Mouse (Mus musculus): ENCODE results near the gene Dock4. TPM values are rescaled to one million over a fixed set of nuclear protein-coding genes. Genes with fewer than 3 reads are reported as not detected.

Dock4 gene
- polyA plus RNA-seq, 1 experiment from 2014 or later: 34.3 TPM

DNA sequence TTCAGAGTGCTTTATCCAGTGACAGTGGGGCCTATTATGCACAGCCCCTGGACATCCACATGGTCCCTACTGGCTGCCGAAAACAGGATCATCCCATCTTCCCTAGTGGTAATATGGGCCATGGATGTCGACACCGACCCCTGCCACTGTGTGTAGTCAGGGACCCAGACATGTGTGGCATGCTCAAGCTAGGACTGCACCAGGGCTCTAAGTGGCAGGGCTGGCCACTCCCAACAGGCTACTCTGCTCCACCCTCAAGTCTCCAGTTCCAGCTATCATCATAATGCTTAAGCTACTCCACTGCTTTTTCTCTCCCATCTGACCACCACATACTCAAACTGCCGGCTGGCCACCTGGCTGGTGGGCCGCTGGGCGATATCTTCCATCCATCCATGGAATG is 439.6 kb downstream of the Dock4 start:
- Histone ChIP-seq H3K4me2 (ENCODE audit: low read length) (no peak overlapping the region), H3K27me3 (ENCODE audit: control insufficient read depth, insufficient read depth, low read length) (no peaks in the 10 kb centered on the region), H3K9me3 (ENCODE audit: control insufficient read depth, low read length) (no peaks in the 10 kb centered on the region), H3K9ac (replicated peaks; ENCODE audit: low read length) (no peak overlapping the region), H3K36me3 (ENCODE audit: control insufficient read depth, insufficient read depth, low read length) (no peaks in the 10 kb centered on the region), H3K27ac (replicated peaks; ENCODE audit: low read depth, low read length) (no peak overlapping the region), H3K4me1 (ENCODE audit: control insufficient read depth, insufficient read depth, low read length) (no peaks in the 10 kb centered on the region), H3K4me3 (replicated peaks; ENCODE audit: low read depth, low read length) (no peak overlapping the region)
- DNase-seq (no peak), ATAC-seq (ENCODE audit: low FRiP score, low TSS enrichment) (no peak)
- WGBS: 94% methylated on average over 6 of the region's 6 CpGs

DNA sequence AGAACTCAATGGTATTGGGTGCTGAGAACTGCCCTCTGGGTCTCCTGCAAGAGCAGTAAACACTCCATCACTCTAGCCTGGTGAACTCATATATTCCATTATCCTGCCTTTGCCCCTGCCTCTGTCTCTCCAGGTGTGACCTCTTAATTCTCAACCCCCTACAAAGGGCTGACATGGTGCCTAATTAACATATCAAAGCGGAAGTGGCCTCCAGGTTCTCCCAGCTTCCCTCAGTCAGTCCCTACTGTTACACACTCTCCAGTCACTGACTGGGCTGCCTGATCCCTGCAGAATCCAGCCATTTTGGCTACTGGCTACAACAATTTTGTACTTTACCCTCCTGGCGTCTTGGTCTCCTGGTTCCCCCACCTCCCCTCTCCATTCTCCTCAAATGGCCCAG is 441.7 kb downstream of the Dock4 start:
- H3K9me3 ChIP-seq (ENCODE audit: control insufficient read depth, low read length): no peaks in the 10 kb centered on the region
- no peak overlapping the region for H3K4me2 ChIP-seq (ENCODE audit: low read length)
- 57% methylated on average over 2 of the region's 2 CpGs for WGBS
- no peak overlapping the region for H3K9ac ChIP-seq (replicated peaks; ENCODE audit: low read length)
- H3K4me3 ChIP-seq (replicated peaks; ENCODE audit: low read depth, low read length): no peak overlapping the region
- H3K27me3 ChIP-seq (ENCODE audit: control insufficient read depth, insufficient read depth, low read length): no peaks in the 10 kb centered on the region
- no peak for DNase-seq
- no peak overlapping the region for H3K27ac ChIP-seq (replicated peaks; ENCODE audit: low read depth, low read length)
- H3K4me1 ChIP-seq (ENCODE audit: control insufficient read depth, insufficient read depth, low read length): no peaks in the 10 kb centered on the region
- ATAC-seq (ENCODE audit: low FRiP score, low TSS enrichment): no peak
- no peaks in the 10 kb centered on the region for H3K36me3 ChIP-seq (ENCODE audit: control insufficient read depth, insufficient read depth, low read length)

DNA sequence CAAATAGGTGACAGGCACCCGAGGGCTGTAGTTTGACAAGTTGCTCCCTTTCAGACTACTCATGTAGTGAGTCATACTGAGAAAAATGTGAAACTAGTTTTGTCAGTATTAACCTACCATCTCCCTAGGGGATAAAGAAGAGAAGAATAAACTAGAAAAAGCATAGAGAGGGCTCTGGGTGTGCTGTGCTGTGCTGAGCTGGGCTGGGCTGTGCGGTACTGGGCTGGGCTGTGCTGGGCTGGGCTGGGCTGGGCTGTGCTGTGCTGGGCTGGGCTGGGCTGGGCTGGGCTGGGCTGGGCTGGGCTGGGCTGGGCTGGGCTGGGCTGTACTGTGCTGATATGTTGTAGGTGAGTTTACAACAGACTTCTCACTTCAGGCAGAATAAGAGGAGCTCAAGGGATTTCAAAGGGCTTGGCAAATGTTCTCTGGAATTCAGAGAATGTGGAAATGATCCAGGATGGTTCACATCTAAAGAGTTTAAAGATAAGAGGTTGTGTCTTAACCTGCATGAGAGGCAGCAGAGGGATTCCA is 442.6 kb downstream of the Dock4 start:
- Histone ChIP-seq H3K4me1 (ENCODE audit: control insufficient read depth, insufficient read depth, low read length) (no peaks in the 10 kb centered on the region), H3K9ac (replicated peaks; ENCODE audit: low read length) (no peak overlapping the region), H3K27ac (replicated peaks; ENCODE audit: low read depth, low read length) (no peak overlapping the region), H3K4me3 (replicated peaks; ENCODE audit: low read depth, low read length) (no peak overlapping the region), H3K4me2 (ENCODE audit: low read length) (no peak overlapping the region), H3K9me3 (ENCODE audit: control insufficient read depth, low read length) (no peaks in the 10 kb centered on the region), H3K27me3 (ENCODE audit: control insufficient read depth, insufficient read depth, low read length) (no peaks in the 10 kb centered on the region), H3K36me3 (ENCODE audit: control insufficient read depth, insufficient read depth, low read length) (no peaks in the 10 kb centered on the region)
- DNase-seq (no peak), ATAC-seq (ENCODE audit: low FRiP score, low TSS enrichment) (no peak)
- 67% methylated on average over 2 of the region's 2 CpGs for WGBS

DNA sequence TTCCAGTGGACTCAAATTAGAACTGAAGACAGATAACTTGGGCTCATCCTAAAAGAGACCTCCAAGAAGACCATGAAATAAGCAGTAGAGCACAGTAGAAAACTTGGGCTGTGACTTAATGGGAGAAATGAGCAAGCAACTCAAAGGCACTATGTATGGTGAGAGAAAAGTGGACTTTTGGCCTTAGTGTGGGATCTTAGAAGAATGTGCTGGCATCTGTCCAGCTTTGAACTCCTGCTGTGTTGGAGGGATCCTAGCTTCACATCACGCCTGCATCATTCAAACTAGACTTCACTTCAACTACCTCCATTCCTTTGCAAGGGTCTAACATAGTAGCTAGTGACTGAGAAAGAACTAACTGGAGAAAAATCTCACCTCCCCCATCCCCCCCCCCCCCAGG is 443.1 kb downstream of the Dock4 start:
- 79% methylated on average over 1 of the region's 1 CpGs for WGBS
- Histone ChIP-seq H3K27me3 (ENCODE audit: control insufficient read depth, insufficient read depth, low read length) (no peaks in the 10 kb centered on the region), H3K27ac (replicated peaks; ENCODE audit: low read depth, low read length) (no peak overlapping the region), H3K36me3 (ENCODE audit: control insufficient read depth, insufficient read depth, low read length) (no peaks in the 10 kb centered on the region), H3K4me2 (ENCODE audit: low read length) (no peak overlapping the region), H3K9me3 (ENCODE audit: control insufficient read depth, low read length) (no peaks in the 10 kb centered on the region), H3K4me1 (ENCODE audit: control insufficient read depth, insufficient read depth, low read length) (no peaks in the 10 kb centered on the region), H3K4me3 (replicated peaks; ENCODE audit: low read depth, low read length) (no peak overlapping the region), H3K9ac (replicated peaks; ENCODE audit: low read length) (no peak overlapping the region)
- DNase-seq (no peak), ATAC-seq (ENCODE audit: low FRiP score, low TSS enrichment) (no peak)

DNA sequence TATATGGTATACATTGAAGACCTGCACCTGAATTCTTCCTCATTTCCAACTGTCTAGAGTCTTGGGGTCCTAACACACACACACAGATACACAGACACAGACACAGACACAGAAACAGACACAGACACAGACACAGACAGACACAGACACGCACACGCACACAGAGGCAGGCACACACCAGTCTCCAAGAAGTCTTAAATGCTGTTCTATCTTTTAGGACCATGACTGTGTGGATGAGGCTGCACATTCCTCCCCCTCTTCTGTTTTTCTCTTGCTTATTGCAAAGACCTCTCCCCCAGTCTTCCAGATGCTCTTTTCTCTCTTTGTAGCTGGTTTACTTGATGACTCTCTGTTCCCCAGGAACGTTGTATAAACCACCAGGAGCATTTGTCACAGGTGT is 443.8 kb downstream of the Dock4 start:
- ATAC-seq (ENCODE audit: low FRiP score, low TSS enrichment) (no peak), DNase-seq (no peak)
- H3K27me3 ChIP-seq (ENCODE audit: control insufficient read depth, insufficient read depth, low read length): no peaks in the 10 kb centered on the region
- no peaks in the 10 kb centered on the region for H3K9me3 ChIP-seq (ENCODE audit: control insufficient read depth, low read length)
- H3K9ac ChIP-seq (replicated peaks; ENCODE audit: low read length): no peak overlapping the region
- H3K4me1 ChIP-seq (ENCODE audit: control insufficient read depth, insufficient read depth, low read length): no peaks in the 10 kb centered on the region
- H3K27ac ChIP-seq (replicated peaks; ENCODE audit: low read depth, low read length): no peak overlapping the region
- H3K4me2 ChIP-seq (ENCODE audit: low read length): no peak overlapping the region
- H3K4me3 ChIP-seq (replicated peaks; ENCODE audit: low read depth, low read length): no peak overlapping the region
- 80% methylated on average over 3 of the region's 3 CpGs for WGBS
- no peaks in the 10 kb centered on the region for H3K36me3 ChIP-seq (ENCODE audit: control insufficient read depth, insufficient read depth, low read length)

DNA sequence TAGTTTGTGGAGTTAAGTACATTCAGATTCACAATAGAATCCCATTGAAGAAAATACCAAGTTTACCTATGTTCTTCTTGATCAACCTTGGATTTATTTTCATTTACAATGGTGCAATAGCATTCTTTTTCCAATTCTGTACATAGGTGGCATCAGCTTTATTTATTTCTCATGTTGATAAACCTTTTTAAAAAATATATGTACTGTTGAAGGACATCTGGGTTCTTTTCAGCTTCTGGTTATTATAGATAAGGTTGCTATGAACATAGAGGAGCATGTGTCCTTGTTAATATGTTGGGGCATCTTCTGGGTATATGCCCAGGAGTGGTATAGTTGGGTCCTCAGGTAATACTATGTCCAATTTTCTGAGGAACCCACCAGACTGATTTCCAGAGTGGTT is 445.4 kb downstream of the Dock4 start:
- no peak overlapping the region for H3K27ac ChIP-seq (replicated peaks; ENCODE audit: low read depth, low read length)
- H3K4me1 ChIP-seq (ENCODE audit: control insufficient read depth, insufficient read depth, low read length): no peaks in the 10 kb centered on the region
- H3K27me3 ChIP-seq (ENCODE audit: control insufficient read depth, insufficient read depth, low read length): no peaks in the 10 kb centered on the region
- ATAC-seq (ENCODE audit: low FRiP score, low TSS enrichment) (no peak), DNase-seq (no peak)
- H3K4me2 ChIP-seq (ENCODE audit: low read length): no peak overlapping the region
- no peak overlapping the region for H3K4me3 ChIP-seq (replicated peaks; ENCODE audit: low read depth, low read length)
- H3K36me3 ChIP-seq (ENCODE audit: control insufficient read depth, insufficient read depth, low read length): no peaks in the 10 kb centered on the region
- H3K9me3 ChIP-seq (ENCODE audit: control insufficient read depth, low read length): no peaks in the 10 kb centered on the region
- no peak overlapping the region for H3K9ac ChIP-seq (replicated peaks; ENCODE audit: low read length)

DNA sequence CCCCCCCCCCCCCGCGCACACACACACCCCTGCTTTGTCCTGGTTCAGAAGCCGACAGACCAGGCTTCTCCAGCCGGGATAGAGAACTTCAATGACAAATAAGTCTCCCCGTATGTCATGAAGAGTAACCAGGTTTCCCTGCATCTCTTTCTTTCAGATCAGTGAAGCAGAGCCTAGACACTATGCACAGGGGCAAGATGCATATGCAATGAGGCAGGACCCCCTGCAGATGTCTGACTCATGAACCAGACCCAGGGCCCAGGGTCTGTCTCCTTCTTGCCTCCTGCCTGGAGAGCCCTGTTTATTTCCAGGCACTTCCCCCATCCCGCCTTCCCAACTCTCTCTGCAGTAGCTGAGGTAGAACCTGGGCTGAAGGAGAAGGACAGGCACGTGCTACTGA is 448.0 kb downstream of the Dock4 start:
- ATAC-seq (ENCODE audit: low FRiP score, low TSS enrichment): no peak
- DNase-seq: no peak
- 21% methylated on average over 5 of the region's 7 CpGs for WGBS

DNA sequence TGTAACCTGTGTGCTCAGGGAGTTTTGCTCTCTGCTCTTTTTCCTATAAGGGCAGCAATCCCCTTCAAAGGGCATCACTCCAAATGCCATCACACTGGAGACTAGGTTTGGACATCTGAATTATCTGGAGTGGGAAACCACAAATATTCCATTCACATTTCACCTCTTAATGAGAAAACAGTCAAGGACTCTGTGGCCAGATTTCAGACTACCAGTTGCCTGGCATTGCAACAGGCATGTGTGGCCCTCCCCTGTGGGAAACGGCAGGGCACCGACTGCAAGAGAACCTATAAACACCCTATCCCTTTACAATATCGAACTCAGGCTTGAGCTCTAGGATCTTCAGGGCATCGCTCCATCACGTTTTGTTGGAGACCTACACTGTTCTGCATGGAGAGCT is 448.9 kb downstream of the Dock4 start:
- Histone ChIP-seq H3K27me3 (ENCODE audit: control insufficient read depth, insufficient read depth, low read length) (no peaks in the 10 kb centered on the region), H3K4me1 (ENCODE audit: control insufficient read depth, insufficient read depth, low read length) (0 out of 2 replicates have a peak, but pooled peaks cover 4% of the 10 kb centered on the region), H3K27ac (replicated peaks; ENCODE audit: low read depth, low read length) (no peak overlapping the region), H3K9me3 (ENCODE audit: control insufficient read depth, low read length) (no peaks in the 10 kb centered on the region), H3K9ac (replicated peaks; ENCODE audit: low read length) (no peak overlapping the region), H3K4me2 (ENCODE audit: low read length) (no peak overlapping the region), H3K4me3 (replicated peaks; ENCODE audit: low read depth, low read length) (no peak overlapping the region), H3K36me3 (ENCODE audit: control insufficient read depth, insufficient read depth, low read length) (no peaks in the 10 kb centered on the region)
- DNase-seq: no peak
- 90% methylated on average over 5 of the region's 5 CpGs for WGBS
- ATAC-seq (ENCODE audit: low FRiP score, low TSS enrichment): no peak

More for the DNA sequence above, 448.0 kb downstream of the Dock4 start:
- no peaks in the 10 kb centered on the region for H3K27me3 ChIP-seq (ENCODE audit: control insufficient read depth, insufficient read depth, low read length)
- H3K4me1 ChIP-seq (ENCODE audit: control insufficient read depth, insufficient read depth, low read length): 0 out of 2 replicates have a peak, but pooled peaks cover 4% of the 10 kb centered on the region
- no peaks in the 10 kb centered on the region for H3K36me3 ChIP-seq (ENCODE audit: control insufficient read depth, insufficient read depth, low read length)
- H3K27ac ChIP-seq (replicated peaks; ENCODE audit: low read depth, low read length): no peak overlapping the region
- no peak overlapping the region for H3K4me2 ChIP-seq (ENCODE audit: low read length)
- no peak overlapping the region for H3K4me3 ChIP-seq (replicated peaks; ENCODE audit: low read depth, low read length)
- no peak overlapping the region for H3K9ac ChIP-seq (replicated peaks; ENCODE audit: low read length)
- H3K9me3 ChIP-seq (ENCODE audit: control insufficient read depth, low read length): no peaks in the 10 kb centered on the region

All from midbrain, embryonic 14.5 days (tissue).